Mouse (Mus musculus) stomach, postnatal 0 days (tissue): ENCODE data around the gene Susd4. TPM values are rescaled to one million over a fixed set of nuclear protein-coding genes. Genes with fewer than 3 reads are reported as not detected.

Experiments
- ATAC-seq: fragments of 200-750 bp; cut with Nextera tagmentation; 2 replicates; pipeline ENCODE4 v1.8.0; 2017; ENCODE audit not compliant: low FRiP score, low TSS enrichment
- DNase-seq: peaks from one replicate; pipeline ENCODE4 v3.0.0-alpha.2; 2016; ENCODE audit warnings: low spot score
- H3K27ac ChIP-seq: fragments of 300-500 bp; sonication (generic); replicated peaks from 2 replicates; pipeline ENCODE4 v1.5.1; 2014; ENCODE audit warnings: mild to moderate bottlenecking, control low read depth
- H3K27me3 ChIP-seq: fragments of 300-500 bp; sonication (generic); 2 replicates; pipeline ENCODE4 v1.6.1; 2014; ENCODE audit warnings: low read length; ENCODE audit not compliant: control insufficient read depth, insufficient read depth
- H3K36me3 ChIP-seq: fragments of 300-500 bp; sonication (generic); 2 replicates; pipeline ENCODE4 v1.6.1; 2014; ENCODE audit warnings: low read length, mixed read lengths; ENCODE audit not compliant: control insufficient read depth, insufficient read depth
- H3K4me1 ChIP-seq: fragments of 300-500 bp; sonication (generic); replicated peaks from 2 replicates; pipeline ENCODE4 v1.6.1; 2014; ENCODE audit warnings: antibody characterized with exemption; ENCODE audit not compliant: control insufficient read depth, insufficient read depth
- H3K4me2 ChIP-seq: fragments of 300-500 bp; sonication (generic); replicated peaks from 2 replicates; pipeline ENCODE4 v1.6.1; 2014; ENCODE audit warnings: low read depth, mild to moderate bottlenecking, control low read depth, moderate library complexity
- H3K4me3 ChIP-seq: fragments of 300-500 bp; sonication (generic); 2 replicates; pipeline ENCODE4 v1.5.1; 2014; ENCODE audit warnings: low read depth, low read length, control low read depth
- H3K9ac ChIP-seq: fragments of 300-500 bp; sonication (generic); 2 replicates; pipeline ENCODE4 v1.6.1; 2014; ENCODE audit warnings: mild to moderate bottlenecking, low read length, control low read depth, mixed read lengths
- H3K9me3 ChIP-seq: fragments of 300-500 bp; sonication (generic); 2 replicates; pipeline ENCODE4 v1.6.1; 2016; ENCODE audit warnings: low read length; ENCODE audit not compliant: control insufficient read depth
- CTCF ChIP-seq: IDR thresholded peaks from 2 replicates; pipeline ENCODE4 v1.5.1; 2016; ENCODE audit warnings: antibody characterized with exemption, low read depth, mild to moderate bottlenecking, moderate library complexity
- EP300 ChIP-seq: optimal IDR thresholded peaks from 2 replicates; pipeline ENCODE3; 2016; ENCODE audit warnings: antibody characterized with exemption
- WGBS: fragments of 180-500 bp; shearing (Covaris S2); extraction: QIAGEN DNeasy Blood & Tissue Kit; methylation state at CpG from one replicate; pipeline ENCODE4 v1.1.7; 2014; 5-methylcytosine and 5-hydroxymethylcytosine counted together
- polyA plus RNA-seq: library from polyadenylated mRNA; unstranded; fragments of >200 nt; fragmentation: Nextera tagmentation; extraction: Ambion mirVana; gene quantifications from 2 replicates; pipeline ENCODE4 v1.2.1, GENCODE M21; 2015

Susd4 gene
- polyA plus RNA-seq: 8.2 and 9.8 TPM in 2 replicates

DNA sequence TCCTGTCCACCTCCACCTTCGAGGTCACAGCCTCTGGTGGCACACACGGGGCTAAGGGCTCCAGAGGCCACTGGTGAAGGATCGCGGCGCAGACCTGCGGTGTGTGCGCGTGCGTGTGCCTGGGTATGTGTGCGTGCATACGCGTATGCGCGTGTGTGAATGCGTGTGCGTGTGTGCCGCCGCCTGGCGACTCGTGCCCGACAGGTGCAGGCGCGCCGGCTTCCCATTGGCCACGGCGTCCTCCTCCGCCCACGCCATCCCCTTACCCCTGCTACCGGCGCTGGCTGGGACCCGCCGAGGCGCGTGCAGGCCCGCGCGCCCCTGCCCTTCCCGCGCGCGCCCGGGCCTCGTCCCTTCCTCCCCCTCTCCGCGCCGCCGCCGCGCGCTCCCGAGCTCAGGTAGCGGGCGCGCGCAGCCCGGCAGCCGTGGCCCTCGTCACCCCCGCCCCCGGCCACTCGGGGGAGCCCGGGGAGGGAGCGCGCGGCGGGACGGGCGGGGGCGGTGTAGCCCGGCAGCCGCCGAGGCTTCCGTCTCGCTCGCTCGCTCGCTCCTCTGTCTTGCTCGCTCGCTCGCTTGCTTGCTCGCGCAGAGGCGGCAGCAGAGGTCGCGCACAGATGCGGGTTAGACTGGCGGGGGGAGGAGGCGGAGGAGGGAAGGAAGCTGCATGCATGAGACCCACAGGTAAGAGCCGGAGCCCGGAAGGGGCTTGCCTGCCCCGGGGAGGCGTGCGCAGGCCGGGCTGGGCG is at the start of gene Susd4:
Susd4 (plus strand) TSS at position 145 of the 746 bp plus-strand sequence.
- H3K9ac ChIP-seq: peak within 1 kb of the TSS; percentile 61
- no peaks in the 10 kb centered on the region for H3K36me3 ChIP-seq
- no peak within 1 kb of the TSS for H3K27ac ChIP-seq
- WGBS: under 1% methylated on average over 61 of the region's 95 CpGs
- H3K4me3 ChIP-seq: peak within 1 kb of the TSS; percentile 66
- peak within 1 kb of the TSS; percentile 96 for H3K4me2 ChIP-seq
- DNase-seq (peak; percentile 78), ATAC-seq (peak; percentile 88)
- TF ChIP-seq EP300 (no peak), CTCF (peak; percentile 39)
- H3K27me3 ChIP-seq: no peaks in the 10 kb centered on the region
- no peaks in the 10 kb centered on the region for H3K9me3 ChIP-seq
- no peaks in the 10 kb centered on the region for H3K4me1 ChIP-seq

DNA sequence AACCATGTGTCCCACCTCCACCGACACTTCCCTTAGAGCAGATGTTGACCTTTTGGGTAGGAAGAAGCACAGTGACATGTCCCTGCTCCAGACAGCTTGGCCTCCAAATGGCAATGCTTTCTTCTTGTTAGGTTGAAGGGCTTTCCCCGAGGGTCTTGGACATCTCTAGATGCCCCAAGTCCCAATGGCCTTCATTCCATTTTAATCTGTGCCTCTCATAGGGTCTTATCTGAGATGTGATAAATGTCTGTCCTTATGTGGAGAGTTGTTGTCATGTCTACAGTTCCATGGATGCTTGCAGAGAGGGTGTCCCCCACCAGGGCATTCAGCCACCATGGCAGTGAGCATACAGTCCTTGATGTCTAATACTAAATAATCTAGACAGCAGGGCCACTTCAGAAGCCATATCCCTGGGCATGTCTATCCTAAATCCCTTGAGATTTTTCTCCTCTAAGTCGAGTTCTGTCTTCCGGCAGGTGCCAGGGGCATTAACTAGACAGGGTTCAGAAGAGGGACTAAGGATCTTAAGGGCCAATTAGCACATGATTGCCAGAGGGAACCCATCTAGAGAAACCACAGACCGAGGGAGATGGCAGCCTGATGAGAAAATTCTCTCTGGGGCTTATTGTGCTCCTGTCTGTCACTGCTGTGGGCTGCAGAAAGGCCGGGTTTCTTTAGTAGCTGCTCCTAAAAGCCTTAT is 49.3 kb upstream of the Susd4 start:
- DNase-seq (no peak), ATAC-seq (no peak)
- TF ChIP-seq EP300 (no peak), CTCF (no peak)
- Histone ChIP-seq H3K27ac (no peak overlapping the region), H3K9ac (no peak overlapping the region), H3K4me2 (no peak overlapping the region), H3K4me3 (no peak overlapping the region), H3K9me3 (no peaks in the 10 kb centered on the region), H3K36me3 (no peaks in the 10 kb centered on the region), H3K27me3 (no peaks in the 10 kb centered on the region), H3K4me1 (no peaks in the 10 kb centered on the region)
- WGBS: 77% methylated on average over 6 of the region's 6 CpGs

- no peak overlapping the region for H3K27ac ChIP-seq
- TF ChIP-seq EP300 (no peak), CTCF (no peak)
- H3K4me1 ChIP-seq: no peaks in the 10 kb centered on the region
- ATAC-seq: no peak
- no peak overlapping the region for H3K9ac ChIP-seq
- no peak overlapping the region for H3K4me2 ChIP-seq
- H3K4me3 ChIP-seq: no peak overlapping the region
- no peaks in the 10 kb centered on the region for H3K27me3 ChIP-seq
- no peaks in the 10 kb centered on the region for H3K9me3 ChIP-seq
- no peak for DNase-seq
- WGBS: 43% methylated on average over 12 of the region's 12 CpGs
- no peaks in the 10 kb centered on the region for H3K36me3 ChIP-seq
These were observed 36.1 kb upstream of the Susd4 start for GRCm38 (mm10) chr1:182727541-182727940.

GRCm38 (mm10) chr1:182729002-182729401 is 34.7 kb upstream of the Susd4 start:
- TF ChIP-seq EP300 (no peak), CTCF (no peak)
- no peak overlapping the region for H3K4me2 ChIP-seq
- no peak overlapping the region for H3K4me3 ChIP-seq
- 81% methylated on average over 9 of the region's 9 CpGs for WGBS
- no peak overlapping the region for H3K27ac ChIP-seq
- DNase-seq (no peak), ATAC-seq (no peak)
- H3K27me3 ChIP-seq: no peaks in the 10 kb centered on the region
- H3K9ac ChIP-seq: no peak overlapping the region
- no peaks in the 10 kb centered on the region for H3K9me3 ChIP-seq
- H3K4me1 ChIP-seq: no peaks in the 10 kb centered on the region
- no peaks in the 10 kb centered on the region for H3K36me3 ChIP-seq

DNA sequence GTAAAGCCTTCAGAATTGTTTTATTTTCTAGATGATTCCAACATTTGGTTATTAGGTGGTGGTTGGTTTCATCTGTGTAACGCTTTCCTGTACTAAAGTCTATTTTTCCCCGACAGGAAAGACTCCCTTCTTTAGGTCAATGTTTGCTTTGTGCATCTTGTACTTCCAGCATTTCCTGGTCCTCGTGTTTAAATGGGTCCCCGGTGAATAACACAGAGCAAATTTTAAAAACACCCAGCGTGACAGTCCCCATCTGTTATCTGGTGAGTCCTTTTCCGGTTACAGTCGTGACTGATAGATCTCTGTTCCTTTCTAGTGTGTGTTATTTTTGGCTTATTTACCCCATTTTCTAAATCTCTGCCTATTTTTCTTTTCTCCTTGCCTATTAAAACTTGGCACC is 31.0 kb upstream of the Susd4 start:
- no peak for TF ChIP-seq EP300
- no peak for TF ChIP-seq CTCF
- H3K4me3 ChIP-seq: no peak overlapping the region
- no peaks in the 10 kb centered on the region for H3K4me1 ChIP-seq
- no peaks in the 10 kb centered on the region for H3K36me3 ChIP-seq
- WGBS: 16% methylated on average over 7 of the region's 7 CpGs
- no peak for DNase-seq
- no peaks in the 10 kb centered on the region for H3K27me3 ChIP-seq
- no peak overlapping the region for H3K4me2 ChIP-seq
- no peak overlapping the region for H3K9ac ChIP-seq
- no peak overlapping the region for H3K27ac ChIP-seq
- ATAC-seq: no peak
- H3K9me3 ChIP-seq: no peaks in the 10 kb centered on the region

DNA sequence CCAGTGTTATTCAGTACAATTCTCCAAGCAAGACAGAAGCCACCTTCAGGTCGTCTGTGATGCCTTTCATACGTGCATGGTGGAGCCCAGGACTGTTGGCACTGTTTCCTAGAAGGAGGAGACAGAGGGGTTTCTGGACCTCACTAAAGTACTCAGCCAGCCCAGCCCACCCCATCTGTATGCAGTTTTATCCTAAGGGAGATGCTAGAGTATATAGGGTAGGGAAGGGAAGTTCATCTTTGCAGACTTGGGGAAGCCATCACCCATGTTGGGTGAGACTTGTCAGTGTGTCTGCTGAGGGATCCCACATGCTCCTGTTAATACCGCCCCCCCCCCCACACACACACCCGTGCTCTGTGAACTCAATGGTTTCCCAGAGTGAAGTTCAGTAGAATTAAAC is 27.8 kb upstream of the Susd4 start:
- no peaks in the 10 kb centered on the region for H3K27me3 ChIP-seq
- no peaks in the 10 kb centered on the region for H3K36me3 ChIP-seq
- no peak overlapping the region for H3K9ac ChIP-seq
- 30% methylated on average over 4 of the region's 4 CpGs for WGBS
- no peak for DNase-seq
- H3K4me2 ChIP-seq: no peak overlapping the region
- H3K9me3 ChIP-seq: no peaks in the 10 kb centered on the region
- no peak overlapping the region for H3K27ac ChIP-seq
- no peak for ATAC-seq
- no peak overlapping the region for H3K4me3 ChIP-seq
- no peaks in the 10 kb centered on the region for H3K4me1 ChIP-seq
- TF ChIP-seq CTCF (no peak), EP300 (no peak)
